Mouse (Mus musculus): Measurements from ENCODE around the gene Adm. TPM values are rescaled to one million over a fixed set of nuclear protein-coding genes. Genes with fewer than 3 reads are reported as not detected.
A peak's percentile ranks its signal among the peaks of the same experiment; 100 is the strongest.

Gene Adm
- polyA plus RNA-seq, 1 experiment, result 1.2 TPM

DNA sequence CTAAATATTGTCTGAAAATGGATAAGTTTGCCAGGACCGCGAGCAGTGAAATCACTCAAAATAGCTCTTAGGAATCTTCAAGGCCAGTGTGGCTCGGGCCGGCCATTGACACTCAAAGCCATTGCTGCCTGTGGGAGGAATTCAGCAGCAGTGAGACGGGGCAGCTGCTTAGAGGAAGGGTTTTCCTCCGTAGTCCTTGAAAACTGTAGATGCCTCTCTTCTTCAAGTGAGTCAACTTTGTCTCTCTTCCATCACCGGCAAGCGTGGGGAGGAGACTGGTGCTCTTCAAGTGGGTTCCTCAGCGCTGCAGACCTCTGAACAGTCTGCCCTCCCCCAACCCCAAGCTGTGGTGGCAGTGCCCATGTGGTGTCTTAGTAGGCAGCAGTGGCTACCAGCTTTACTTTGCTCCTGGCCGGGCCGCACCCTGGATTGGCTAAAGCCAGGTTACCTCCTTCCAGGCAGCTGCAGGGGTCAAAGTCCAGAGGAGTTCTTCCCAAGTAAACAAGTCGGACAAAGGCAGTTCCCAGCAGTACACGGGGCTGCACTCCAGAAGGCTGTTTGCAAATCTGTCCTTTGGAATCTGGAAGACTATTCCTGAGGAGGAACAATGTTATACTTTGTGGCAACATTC, 21.1 kb downstream of the Adm start:
- TF ChIP-seq MYOD1 (IDR thresholded peaks at IDR 0.05; ENCODE audit: control insufficient read depth in 1 of 3, insufficient read length in 2 of 3, low read depth in 2 of 3) (no peak), MAX (IDR thresholded peaks at IDR 0.05; ENCODE audit: low read depth) (no peak), TCF12 (IDR thresholded peaks at IDR 0.05; ENCODE audit: insufficient read depth, poor library complexity, severe bottlenecking) (no peak), REST (IDR thresholded peaks at IDR 0.05; ENCODE audit: insufficient read depth, insufficient read length) (no peak), USF1 (IDR thresholded peaks at IDR 0.05; ENCODE audit: low read depth) (no peak), CEBPB (IDR thresholded peaks at IDR 0.05; ENCODE audit: insufficient read depth, poor library complexity, severe bottlenecking) (no peak), MYOG (IDR thresholded peaks at IDR 0.05; ENCODE audit: control insufficient read depth in 1 of 3, insufficient read depth in 1 of 3, insufficient read length in 2 of 3, low read depth in 2 of 3) (no peak), SRF (IDR thresholded peaks at IDR 0.05; ENCODE audit: control insufficient read depth, insufficient read length, low read depth) (no peak), E2F4 (IDR thresholded peaks at IDR 0.05; ENCODE audit: insufficient read depth) (no peak), POLR2A (IDR thresholded peaks at IDR 0.05; ENCODE audit: insufficient read length, low read depth) (no peak), POLR2AphosphoS2 (IDR thresholded peaks at IDR 0.05; ENCODE audit: insufficient read length, low read depth) (no peak), TCF3 (IDR thresholded peaks at IDR 0.05; ENCODE audit: insufficient read length, low read depth) (no peak)
- Histone ChIP-seq H3K27me3 (ENCODE audit: control insufficient read depth, insufficient read depth, insufficient read length) (no peaks in the 10 kb centered on the region), H3ac (ENCODE audit: control insufficient read depth, insufficient read length) (no peak overlapping the region), H3K79me2 (ENCODE audit: control insufficient read depth, insufficient read depth) (no peaks in the 10 kb centered on the region), H3K4me3 (no peak overlapping the region), H3K36me3 (ENCODE audit: control insufficient read depth, insufficient read depth) (no peaks in the 10 kb centered on the region), H3K4me2 (ENCODE audit: low read depth) (no peak overlapping the region)

DNA sequence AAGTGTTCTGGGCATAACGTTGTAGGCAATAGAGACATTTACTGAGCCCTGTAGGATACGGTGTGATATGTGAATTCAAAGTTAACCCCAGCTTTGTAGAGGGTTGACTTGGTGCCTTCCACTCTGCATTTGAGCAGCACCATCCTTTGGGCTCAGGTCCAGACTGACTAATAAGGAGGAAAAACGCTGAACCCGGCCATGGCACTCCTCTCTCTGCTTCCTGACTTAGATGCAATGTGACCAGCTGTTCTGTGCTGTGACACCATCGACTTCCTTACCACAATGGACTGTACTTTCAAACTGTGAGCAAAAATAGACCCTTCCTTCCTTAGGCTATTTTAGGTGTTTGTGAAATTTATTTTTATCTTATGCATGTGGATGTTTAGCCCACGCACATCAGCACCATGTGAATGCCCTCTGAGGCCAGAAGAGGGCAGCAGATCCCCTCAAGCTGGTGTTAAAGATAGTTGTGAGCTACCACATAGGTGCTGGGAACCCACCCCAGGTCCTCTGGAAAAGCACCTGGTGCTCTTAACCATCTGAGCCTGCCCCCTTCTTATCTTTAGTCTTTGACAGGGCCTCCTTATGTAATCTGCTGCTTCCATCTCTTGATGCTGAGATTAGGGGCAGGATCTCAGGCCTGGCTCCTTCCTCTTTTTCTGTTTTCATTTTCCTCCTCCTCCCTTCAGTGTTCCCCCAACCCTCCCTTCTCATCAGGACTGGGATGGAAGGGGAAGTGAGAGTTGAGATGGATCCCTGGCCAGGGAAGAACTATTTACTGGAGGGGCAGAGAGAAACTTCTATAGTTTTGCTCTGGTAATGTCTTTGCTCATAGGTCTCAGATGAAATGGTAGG, 21.9 kb downstream of the Adm start:
- Histone ChIP-seq H3K36me3 (ENCODE audit: control insufficient read depth, insufficient read depth) (no peaks in the 10 kb centered on the region), H3K4me3 (no peak overlapping the region), H3K4me2 (ENCODE audit: low read depth) (no peak overlapping the region), H3K27me3 (ENCODE audit: control insufficient read depth, insufficient read depth, insufficient read length) (no peaks in the 10 kb centered on the region), H3ac (ENCODE audit: control insufficient read depth, insufficient read length) (no peak overlapping the region), H3K79me2 (ENCODE audit: control insufficient read depth, insufficient read depth) (no peaks in the 10 kb centered on the region)
- TF ChIP-seq MYOD1 (IDR thresholded peaks at IDR 0.05; ENCODE audit: control insufficient read depth in 1 of 3, insufficient read length in 2 of 3, low read depth in 2 of 3), result peak in 2 of 3 experiments; percentile 27 to 74
- no peak for TF ChIP-seq POLR2A (IDR thresholded peaks at IDR 0.05; ENCODE audit: insufficient read length, low read depth)
- peak in 2 of 3 experiments; percentile 20 to 79 for TF ChIP-seq MYOG (IDR thresholded peaks at IDR 0.05; ENCODE audit: control insufficient read depth in 1 of 3, insufficient read depth in 1 of 3, insufficient read length in 2 of 3, low read depth in 2 of 3)

- H3K4me2 ChIP-seq (ENCODE audit: low read depth), result no peak overlapping the region
- H3K4me3 ChIP-seq, result no peak overlapping the region
- no peaks in the 10 kb centered on the region for H3K79me2 ChIP-seq (ENCODE audit: control insufficient read depth, insufficient read depth)
- TF ChIP-seq MAX (IDR thresholded peaks at IDR 0.05; ENCODE audit: low read depth) (no peak), CEBPB (IDR thresholded peaks at IDR 0.05; ENCODE audit: insufficient read depth, poor library complexity, severe bottlenecking) (no peak), POLR2A (IDR thresholded peaks at IDR 0.05; ENCODE audit: insufficient read length, low read depth) (no peak), MYOG (IDR thresholded peaks at IDR 0.05; ENCODE audit: control insufficient read depth in 1 of 3, insufficient read depth in 1 of 3, insufficient read length in 2 of 3, low read depth in 2 of 3) (no peak), TCF12 (IDR thresholded peaks at IDR 0.05; ENCODE audit: insufficient read depth, poor library complexity, severe bottlenecking) (no peak), POLR2AphosphoS2 (IDR thresholded peaks at IDR 0.05; ENCODE audit: insufficient read length, low read depth) (no peak), TCF3 (IDR thresholded peaks at IDR 0.05; ENCODE audit: insufficient read length, low read depth) (no peak), REST (IDR thresholded peaks at IDR 0.05; ENCODE audit: insufficient read depth, insufficient read length) (no peak), MYOD1 (IDR thresholded peaks at IDR 0.05; ENCODE audit: control insufficient read depth in 1 of 3, insufficient read length in 2 of 3, low read depth in 2 of 3) (no peak), E2F4 (IDR thresholded peaks at IDR 0.05; ENCODE audit: insufficient read depth) (no peak), SRF (IDR thresholded peaks at IDR 0.05; ENCODE audit: control insufficient read depth, insufficient read length, low read depth) (no peak), USF1 (IDR thresholded peaks at IDR 0.05; ENCODE audit: low read depth) (no peak)
- H3K36me3 ChIP-seq (ENCODE audit: control insufficient read depth, insufficient read depth), result no peaks in the 10 kb centered on the region
- no peaks in the 10 kb centered on the region for H3K27me3 ChIP-seq (ENCODE audit: control insufficient read depth, insufficient read depth, insufficient read length)
- H3ac ChIP-seq (ENCODE audit: control insufficient read depth, insufficient read length), result no peak overlapping the region
Measured at GRCm38 (mm10) chr7:110650491-110650890, 23.0 kb downstream of the Adm start.

DNA sequence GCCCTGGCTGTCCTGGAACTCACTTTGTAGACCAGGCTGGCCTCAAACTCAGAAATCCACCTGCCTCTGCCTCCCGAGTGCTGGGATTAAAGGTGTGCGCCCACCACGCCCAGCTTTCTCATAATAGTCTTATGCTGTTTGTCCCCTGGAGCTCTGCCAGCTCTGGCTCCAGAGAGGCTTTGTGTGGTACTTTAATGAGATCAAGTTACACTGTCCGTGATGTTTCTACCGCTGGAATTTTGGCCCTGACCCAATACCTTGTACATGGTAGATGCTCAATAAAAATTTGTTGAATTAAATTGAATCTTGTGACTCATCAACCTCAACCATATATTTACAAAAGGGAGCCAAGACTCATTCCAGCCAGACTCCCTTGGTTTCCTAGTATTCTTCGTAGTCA, 23.6 kb downstream of the Adm start:
- H3K4me3 ChIP-seq, result no peak overlapping the region
- no peaks in the 10 kb centered on the region for H3K36me3 ChIP-seq (ENCODE audit: control insufficient read depth, insufficient read depth)
- TF ChIP-seq CEBPB (IDR thresholded peaks at IDR 0.05; ENCODE audit: insufficient read depth, poor library complexity, severe bottlenecking) (no peak), MYOD1 (IDR thresholded peaks at IDR 0.05; ENCODE audit: control insufficient read depth in 1 of 3, insufficient read length in 2 of 3, low read depth in 2 of 3) (no peak), MYOG (IDR thresholded peaks at IDR 0.05; ENCODE audit: control insufficient read depth in 1 of 3, insufficient read depth in 1 of 3, insufficient read length in 2 of 3, low read depth in 2 of 3) (no peak), TCF3 (IDR thresholded peaks at IDR 0.05; ENCODE audit: insufficient read length, low read depth) (no peak), REST (IDR thresholded peaks at IDR 0.05; ENCODE audit: insufficient read depth, insufficient read length) (no peak), E2F4 (IDR thresholded peaks at IDR 0.05; ENCODE audit: insufficient read depth) (no peak), USF1 (IDR thresholded peaks at IDR 0.05; ENCODE audit: low read depth) (no peak), POLR2A (IDR thresholded peaks at IDR 0.05; ENCODE audit: insufficient read length, low read depth) (no peak), POLR2AphosphoS2 (IDR thresholded peaks at IDR 0.05; ENCODE audit: insufficient read length, low read depth) (no peak), TCF12 (IDR thresholded peaks at IDR 0.05; ENCODE audit: insufficient read depth, poor library complexity, severe bottlenecking) (no peak), MAX (IDR thresholded peaks at IDR 0.05; ENCODE audit: low read depth) (no peak), SRF (IDR thresholded peaks at IDR 0.05; ENCODE audit: control insufficient read depth, insufficient read length, low read depth) (no peak)
- no peak overlapping the region for H3K4me2 ChIP-seq (ENCODE audit: low read depth)
- H3ac ChIP-seq (ENCODE audit: control insufficient read depth, insufficient read length), result no peak overlapping the region
- H3K27me3 ChIP-seq (ENCODE audit: control insufficient read depth, insufficient read depth, insufficient read length), result no peaks in the 10 kb centered on the region
- H3K79me2 ChIP-seq (ENCODE audit: control insufficient read depth, insufficient read depth), result no peaks in the 10 kb centered on the region

Measured in myocyte (in vitro differentiated cells).